In genomic region chr16:34994641-34995141, GRCm38 (mm10) we compare ENCODE assay signal across 15 mouse cellular contexts. TPM values are rescaled to one million over a fixed set of nuclear protein-coding genes. Genes with fewer than 3 reads are reported as not detected.
DNase-seq lines count a peak whose midpoint lies in the region; ATAC-seq and TF ChIP-seq lines count a peak whose summit lies in the region.
"Had no signal": no experiment of that assay in that cellular context is flagged by ENCODE, and none has a peak within 500 bp of the region (broad histone marks: within the 10 kb centered on the region; RNA-seq: fewer than 3 reads in every experiment).

No protein-coding gene starts in this region.

- 70% methylated on average over 9 of the region's 9 CpGs for WGBS in midbrain, embryonic 15.5 days
- 84% methylated on average over 9 of the region's 9 CpGs for WGBS in heart, embryonic 10.5 days

- no peak for DNase-seq in left cerebral cortex, adult 2 months (ENCODE audit: extremely low spot score in 1 of 2, low spot score in 2 of 2)
- no peak for DNase-seq in left cerebral cortex, postnatal 14 days (ENCODE audit: low spot score in 2 of 2)
- peak; percentile 11 for DNase-seq in Muller cell, postnatal 12 days (ENCODE audit: inconsistent ontology term)
- peak; percentile 46 for DNase-seq in adipocyte (ENCODE audit: low spot score)
- peak; percentile 41 to 58 for DNase-seq in lung, postnatal 4 days
- no peak for DNase-seq in heart, embryonic 10.5 days (ENCODE audit: low spot score)
- DNase-seq: cerebellum, adult 9-10 months; retina, postnatal 1 day; thymus, postnatal 36 days had no signal

- intact Hi-C loops in left cerebral cortex, adult 2 months (cut with DNase I) = no loop called here
- intact Hi-C loops in left cerebral cortex, postnatal 14 days (cut with DNase I) = no loop called here

- no peak for TF ChIP-seq CTCF in left cerebral cortex, adult 2 months (IDR thresholded peaks at IDR 0.05)

- no peak for ATAC-seq in midbrain, embryonic 15.5 days (replicated peaks)
- ATAC-seq: forebrain, embryonic 13.5 days; Patski had no signal

- H3K4me2 ChIP-seq in midbrain, embryonic 15.5 days = no peak overlapping the region
- H3K4me2 ChIP-seq: forebrain, embryonic 13.5 days; heart, embryonic 12.5 days; liver, embryonic 15.5 days; midbrain, embryonic 12.5 days had no signal

- H3K9ac ChIP-seq in midbrain, embryonic 15.5 days = no peak overlapping the region
- H3K9ac ChIP-seq: forebrain, embryonic 13.5 days; heart, embryonic 12.5 days; liver, embryonic 15.5 days; midbrain, embryonic 12.5 days had no signal

- H3K4me1 ChIP-seq in midbrain, embryonic 15.5 days = no peaks in the 10 kb centered on the region
- peaks cover 15% of the 10 kb centered on the region; the same call in 1 of the 2 replicates for H3K4me1 ChIP-seq in heart, embryonic 10.5 days
- H3K4me1 ChIP-seq: midbrain, embryonic 12.5 days had no signal

- H3K27ac ChIP-seq in left cerebral cortex, adult 2 months = peak overlapping the region; percentile 36
- H3K27ac ChIP-seq in midbrain, embryonic 15.5 days = no peak overlapping the region
- H3K27ac ChIP-seq in heart, embryonic 10.5 days = no peak overlapping the region
- H3K27ac ChIP-seq: forebrain, embryonic 13.5 days; liver, embryonic 15.5 days; midbrain, embryonic 12.5 days had no signal

- H3K9me3 ChIP-seq in midbrain, embryonic 15.5 days = no peaks in the 10 kb centered on the region
- no peaks in the 10 kb centered on the region for H3K9me3 ChIP-seq in heart, embryonic 10.5 days
- H3K9me3 ChIP-seq: forebrain, embryonic 13.5 days; heart, embryonic 12.5 days; liver, embryonic 15.5 days; midbrain, embryonic 12.5 days had no signal

- H3K27me3 ChIP-seq in midbrain, embryonic 15.5 days (replicated peaks) = no peaks in the 10 kb centered on the region
- H3K27me3 ChIP-seq in heart, embryonic 10.5 days (ENCODE audit: insufficient read depth, poor library complexity, severe bottlenecking) = peaks cover 13% of the 10 kb centered on the region; the same call in 1 of the 2 replicates
- H3K27me3 ChIP-seq: forebrain, embryonic 13.5 days; heart, embryonic 12.5 days; liver, embryonic 15.5 days; midbrain, embryonic 12.5 days; Patski had no signal

- no peak overlapping the region for H3K4me3 ChIP-seq in left cerebral cortex, adult 2 months
- H3K4me3 ChIP-seq in midbrain, embryonic 15.5 days = no peak overlapping the region
- H3K4me3 ChIP-seq in heart, embryonic 10.5 days = no peak overlapping the region
- H3K4me3 ChIP-seq: forebrain, embryonic 13.5 days; heart, embryonic 12.5 days; liver, embryonic 15.5 days; midbrain, embryonic 12.5 days had no signal

- H3K36me3 ChIP-seq in midbrain, embryonic 15.5 days (replicated peaks) = no peaks in the 10 kb centered on the region
- no peaks in the 10 kb centered on the region for H3K36me3 ChIP-seq in heart, embryonic 10.5 days
- H3K36me3 ChIP-seq: heart, embryonic 12.5 days; liver, embryonic 15.5 days; midbrain, embryonic 12.5 days had no signal

RNA-seq across cellular contexts. Expression of gene Hacd2, which starts 27.5 kb away (rescaled TPM):
- total RNA-seq in left cerebral cortex, adult 2 months (2021) = 10 to 100 TPM; 25.3 to 30.2 TPM
- 10 to 100 TPM; 27.6 to 33.0 TPM for total RNA-seq in left cerebral cortex, postnatal 14 days (2021)
- polyA plus RNA-seq in midbrain, embryonic 15.5 days (2015; fragmentation: Nextera tagmentation; extraction: Ambion mirVana) = 42.6 and 50.6 TPM in 2 replicates
- 67.7 and 101 TPM in 2 replicates for polyA plus RNA-seq in heart, embryonic 10.5 days (2016; fragmentation: Nextera tagmentation; extraction: Ambion mirVana)

Comparison
In these comparisons a context has a peak if more than half of its experiments do, and no peak if none do; other contexts are left out.
1. DNase-seq: peak in Muller cell, postnatal 12 days (single experiment), adipocyte (single experiment) and lung, postnatal 4 days (2 of 2); none in left cerebral cortex, adult 2 months (0 of 2), left cerebral cortex, postnatal 14 days (0 of 2) and heart, embryonic 10.5 days (single experiment).